Mouse (Mus musculus) heart, adult 18-20 months (tissue): ENCODE results near the gene Stk38. TPM values are rescaled to one million over a fixed set of nuclear protein-coding genes. Genes with fewer than 3 reads are reported as not detected.

Experiments
- DNase-seq, 2 experiments: peaks; one replicate each; pipeline ENCODE4 v3.0.0; 2021 to 2022; ENCODE audit warnings: mixed read lengths in 1 of 2
- total RNA-seq, 2 experiments: library from RNA; stranded (reverse); gene quantifications; 2 replicates each; pipeline ENCODE4 v1.2.3; 2021

Gene Stk38
- total RNA-seq, 2 experiments from 2014 or later, result 22.0 to 28.8 TPM

GRCm38 (mm10) chr17:28953251-28953650, 54.5 kb downstream of the Stk38 start:
- DNase-seq, result peak; percentile 29 to 52

- peak; percentile 95 to 96 for DNase-seq
Measured at GRCm38 (mm10) chr17:28951831-28952799, 55.7 kb downstream of the Stk38 start, which contains the start of gene Kctd20. Kctd20 (plus strand) TSS chr17:28951950.

GRCm38 (mm10) chr17:28950751-28951150, 57.0 kb downstream of the Stk38 start:
- no peak for DNase-seq

- no peak for DNase-seq
Measured at GRCm38 (mm10) chr17:28948661-28949060, 59.1 kb downstream of the Stk38 start.

- no peak for DNase-seq
Measured at GRCm38 (mm10) chr17:28947011-28947939, 60.5 kb downstream of the Stk38 start.

- no peak for DNase-seq
Measured at GRCm38 (mm10) chr17:28944481-28944880, 63.3 kb downstream of the Stk38 start.

GRCm38 (mm10) chr17:28943740-28944139, 64.1 kb downstream of the Stk38 start, which contains the start of gene Pxt1:
Pxt1 (minus strand) TSS chr17:28943840.
- DNase-seq, result no peak

GRCm38 (mm10) chr17:28942101-28942500, 65.7 kb downstream of the Stk38 start:
- DNase-seq, result no peak

GRCm38 (mm10) chr17:28940776-28941555, 66.8 kb downstream of the Stk38 start:
- no peak for DNase-seq

GRCm38 (mm10) chr17:28936622-28937345, 71.0 kb downstream of the Stk38 start:
- DNase-seq, result no peak

GRCm38 (mm10) chr17:28936133-28936532, 71.7 kb downstream of the Stk38 start:
- DNase-seq, result no peak

GRCm38 (mm10) chr17:28934120-28934916, 73.5 kb downstream of the Stk38 start:
- DNase-seq, result no peak

- DNase-seq, result no peak
Measured at GRCm38 (mm10) chr17:28932274-28932673, 75.5 kb downstream of the Stk38 start.

GRCm38 (mm10) chr17:28931436-28932211, 76.2 kb downstream of the Stk38 start:
- DNase-seq, result no peak

- peak; percentile 95 to 96 for DNase-seq
Measured at GRCm38 (mm10) chr17:28930392-28931074, 77.3 kb downstream of the Stk38 start.

- DNase-seq, result no peak
Measured at GRCm38 (mm10) chr17:28929369-28929768, 78.4 kb downstream of the Stk38 start.

- DNase-seq, result no peak
Measured at GRCm38 (mm10) chr17:28928004-28928403, 79.8 kb downstream of the Stk38 start.

GRCm38 (mm10) chr17:28926866-28927635, 80.7 kb downstream of the Stk38 start:
- peak; percentile 60 to 77 for DNase-seq
